Mouse (Mus musculus) C2C12 (cell line): ENCODE data around the gene 5031439G07Rik. TPM values are rescaled to one million over a fixed set of nuclear protein-coding genes. Genes with fewer than 3 reads are reported as not detected.

Experiments
- H3K27me3 ChIP-seq: one replicate; pipeline ENCODE4 v1.6.1; 2011; ENCODE audit not compliant: control insufficient read depth, insufficient read depth, insufficient read length
- H3K36me3 ChIP-seq: one replicate; pipeline ENCODE4 v1.6.1; 2011; ENCODE audit not compliant: control insufficient read depth, insufficient read depth
- H3K4me3 ChIP-seq: one replicate; pipeline ENCODE4 v1.5.1; 2011; ENCODE audit warnings: mild to moderate bottlenecking, control low read depth; ENCODE audit not compliant: poor library complexity, insufficient read depth, severe bottlenecking
- H3K79me2 ChIP-seq: one replicate; pipeline ENCODE4 v1.6.1; 2011; ENCODE audit not compliant: control insufficient read depth, insufficient read depth
- H3K79me3 ChIP-seq: one replicate; pipeline ENCODE4 v1.6.1; 2011; ENCODE audit warnings: low read depth, control low read depth
- H3ac ChIP-seq: one replicate; pipeline ENCODE3; 2011; ENCODE audit warnings: low read depth; ENCODE audit not compliant: control insufficient read depth, insufficient read length
- CEBPB ChIP-seq: IDR thresholded peaks from one replicate; pipeline ENCODE4 v1.6.1; 2011; ENCODE audit warnings: low read depth, mild to moderate bottlenecking, control low read depth, moderate library complexity
- CTCF ChIP-seq: IDR thresholded peaks from one replicate; pipeline ENCODE4 v1.5.1; 2011; ENCODE audit not compliant: control insufficient read depth, insufficient read depth, insufficient read length
- FOSL1 ChIP-seq: IDR thresholded peaks from one replicate; pipeline ENCODE4 v1.8.0; 2011; ENCODE audit warnings: mild to moderate bottlenecking, low read length; ENCODE audit not compliant: poor library complexity, insufficient read depth, severe bottlenecking
- MAX ChIP-seq: IDR thresholded peaks from one replicate; pipeline ENCODE4 v1.6.1; 2011; ENCODE audit warnings: mild to moderate bottlenecking, control low read depth
- MYOD1 ChIP-seq: IDR thresholded peaks from one replicate; pipeline ENCODE4 v1.6.1; 2011; ENCODE audit warnings: low read depth; ENCODE audit not compliant: control insufficient read depth, insufficient read length
- MYOG ChIP-seq: IDR thresholded peaks from one replicate; pipeline ENCODE4 v1.6.1; 2011; ENCODE audit not compliant: control insufficient read depth, insufficient read length; ENCODE audit errors: extremely low read depth
- USF1 ChIP-seq: IDR thresholded peaks from one replicate; pipeline ENCODE4 v1.6.1; 2011; ENCODE audit warnings: low read depth, mild to moderate bottlenecking, control low read depth, moderate library complexity
- polyA plus RNA-seq: library from polyadenylated mRNA; unstranded; fragments of >200 nt; fragmentation: generic; extraction: Trizol; gene quantifications from one replicate; pipeline ENCODE4 v1.2.1, GENCODE M21; 2012; ENCODE audit warnings: missing spikeins

5031439G07Rik gene
- polyA plus RNA-seq, 1 experiment: 30.4 TPM

DNA sequence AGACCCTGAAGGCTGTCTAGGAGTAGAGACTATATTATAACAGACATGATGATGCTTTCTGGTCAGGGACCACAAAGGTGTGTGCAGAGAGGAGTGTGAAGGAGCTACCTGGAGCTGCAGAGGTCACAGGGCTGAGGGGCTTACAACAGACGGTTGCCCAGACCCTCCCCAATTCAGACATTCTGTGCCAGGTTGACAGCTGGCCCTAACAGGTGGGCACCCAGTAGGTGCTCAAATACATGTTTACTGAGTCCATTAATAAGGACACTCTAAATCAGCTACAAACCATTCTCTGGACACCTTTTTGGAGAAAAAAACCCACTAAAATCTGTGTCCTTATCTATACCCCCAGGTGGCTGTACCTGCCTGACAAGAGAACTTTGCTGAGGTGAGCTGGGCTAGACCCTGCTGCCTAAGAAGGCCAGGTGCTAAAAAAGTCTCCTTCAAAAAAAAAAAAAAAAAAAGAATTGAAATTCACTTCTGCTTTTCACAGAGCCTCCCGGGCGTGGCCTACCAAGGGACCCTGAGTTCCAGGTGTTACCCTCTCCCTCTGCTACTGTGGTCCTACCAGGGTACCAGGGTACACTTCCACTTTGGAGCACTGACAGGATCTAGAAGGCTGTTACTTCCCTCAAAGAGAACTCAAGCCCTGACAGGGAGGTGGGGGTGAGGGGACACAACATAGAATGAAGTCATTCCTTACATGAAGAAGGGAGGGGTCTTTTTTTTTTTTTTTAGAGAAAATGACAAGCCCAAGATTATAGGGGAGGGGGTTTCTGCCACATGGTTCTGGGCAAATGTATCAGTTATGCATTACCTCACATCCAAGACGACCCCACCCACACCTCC lies 2.0 kb downstream of the 5031439G07Rik start:
- Histone ChIP-seq H3K27me3 (no peaks in the 10 kb centered on the region), H3K79me2 (peaks cover 57% of the 10 kb centered on the region), H3K79me3 (peaks cover 11% of the 10 kb centered on the region), H3ac (no peak overlapping the region), H3K36me3 (no peaks in the 10 kb centered on the region), H3K4me3 (peak overlapping the region; percentile 91)
- no peak for TF ChIP-seq CEBPB
- TF ChIP-seq FOSL1: no peak
- no peak for TF ChIP-seq CTCF
- TF ChIP-seq USF1: no peak
- TF ChIP-seq MYOG: no peak
- TF ChIP-seq MYOD1: no peak

DNA sequence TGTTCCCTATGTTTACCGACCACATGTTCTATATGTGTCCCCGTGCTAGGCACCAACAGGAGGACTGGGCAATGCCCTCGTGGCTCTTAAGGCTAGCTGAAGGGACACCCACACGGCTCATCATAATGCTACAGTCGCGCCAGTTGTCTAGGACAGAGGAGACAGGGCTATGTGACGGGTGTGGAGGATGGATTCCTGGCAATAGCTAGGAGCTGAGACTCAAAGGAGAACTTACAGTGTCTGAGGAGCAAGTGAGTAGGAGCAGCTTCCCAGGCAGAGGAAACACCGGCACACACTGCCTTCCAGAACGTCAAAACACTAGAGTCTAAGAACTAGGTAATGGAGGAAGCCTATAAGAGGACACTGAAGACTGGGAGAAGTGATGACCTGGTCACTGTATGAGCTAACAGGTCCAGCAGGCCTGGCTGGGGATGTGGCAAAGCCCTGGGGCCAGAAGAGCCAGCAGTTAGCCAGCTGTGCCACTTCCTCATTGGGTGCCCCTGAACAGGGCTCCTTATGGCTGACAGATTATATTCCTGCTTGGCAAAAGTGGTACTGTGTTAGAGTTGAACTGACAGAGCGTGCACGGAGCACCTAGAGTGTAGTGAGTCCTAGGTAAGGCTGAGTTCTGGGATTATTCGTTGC lies 2.7 kb downstream of the 5031439G07Rik start:
- no peaks in the 10 kb centered on the region for H3K27me3 ChIP-seq
- peaks cover 11% of the 10 kb centered on the region for H3K79me3 ChIP-seq
- H3K4me3 ChIP-seq: no peak overlapping the region
- TF ChIP-seq USF1 (no peak), MAX (no peak), MYOG (no peak), CEBPB (no peak), CTCF (no peak), MYOD1 (no peak), FOSL1 (no peak)
- peaks cover 60% of the 10 kb centered on the region for H3K79me2 ChIP-seq
- H3ac ChIP-seq: no peak overlapping the region
- no peaks in the 10 kb centered on the region for H3K36me3 ChIP-seq

DNA sequence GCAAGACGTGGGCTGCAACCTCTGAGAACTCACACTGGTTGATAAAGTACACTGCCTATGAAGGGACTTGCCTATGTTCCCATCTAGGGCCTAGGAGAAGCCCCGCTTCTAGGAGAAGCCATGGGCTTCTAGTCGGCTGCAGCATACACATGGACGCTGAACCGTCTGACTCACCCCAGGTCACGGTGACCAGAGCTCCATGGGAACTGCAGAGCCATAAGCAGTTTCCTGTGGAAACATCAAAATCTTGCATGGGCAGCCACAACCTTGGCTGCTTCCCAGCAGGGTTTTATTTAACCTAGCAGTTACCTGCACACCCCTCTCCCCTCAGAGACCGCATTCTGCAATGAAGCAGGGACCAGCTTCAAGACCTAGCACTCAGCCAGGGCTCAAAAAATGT lies 4.6 kb downstream of the 5031439G07Rik start:
- peaks cover 71% of the 10 kb centered on the region for H3K79me2 ChIP-seq
- TF ChIP-seq MYOG (no peak), USF1 (no peak), CTCF (no peak), MAX (no peak), CEBPB (no peak), FOSL1 (no peak), MYOD1 (no peak)
- H3K27me3 ChIP-seq: no peaks in the 10 kb centered on the region
- H3K36me3 ChIP-seq: no peaks in the 10 kb centered on the region
- H3ac ChIP-seq: no peak overlapping the region
- H3K4me3 ChIP-seq: no peak overlapping the region
- H3K79me3 ChIP-seq: peaks cover 11% of the 10 kb centered on the region

DNA sequence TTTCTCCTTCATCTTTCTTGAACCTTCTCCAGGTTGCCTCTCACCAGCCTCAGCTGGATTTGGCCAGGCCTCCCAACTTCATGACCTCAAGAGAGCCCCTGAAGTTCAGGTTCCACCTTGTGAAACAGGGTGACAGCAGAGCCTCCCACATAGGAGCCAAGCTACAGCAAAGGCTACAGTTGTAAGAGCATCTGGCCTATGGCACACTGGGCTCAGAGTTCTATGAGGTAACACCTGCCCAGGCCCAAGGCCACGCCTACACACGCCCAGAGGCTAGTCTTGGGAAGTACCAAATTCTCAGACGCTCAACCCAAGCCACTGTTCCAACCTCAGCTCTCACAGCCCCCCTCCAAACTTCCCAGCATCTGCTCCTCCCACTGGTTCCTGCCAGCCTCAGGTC lies 5.5 kb downstream of the 5031439G07Rik start:
- Histone ChIP-seq H3K36me3 (no peaks in the 10 kb centered on the region), H3K27me3 (no peaks in the 10 kb centered on the region), H3ac (no peak overlapping the region), H3K4me3 (no peak overlapping the region), H3K79me2 (peaks cover 71% of the 10 kb centered on the region), H3K79me3 (peaks cover 11% of the 10 kb centered on the region)
- TF ChIP-seq MYOG (no peak), CEBPB (no peak), CTCF (no peak), MYOD1 (no peak), FOSL1 (no peak), USF1 (no peak), MAX (no peak)

DNA sequence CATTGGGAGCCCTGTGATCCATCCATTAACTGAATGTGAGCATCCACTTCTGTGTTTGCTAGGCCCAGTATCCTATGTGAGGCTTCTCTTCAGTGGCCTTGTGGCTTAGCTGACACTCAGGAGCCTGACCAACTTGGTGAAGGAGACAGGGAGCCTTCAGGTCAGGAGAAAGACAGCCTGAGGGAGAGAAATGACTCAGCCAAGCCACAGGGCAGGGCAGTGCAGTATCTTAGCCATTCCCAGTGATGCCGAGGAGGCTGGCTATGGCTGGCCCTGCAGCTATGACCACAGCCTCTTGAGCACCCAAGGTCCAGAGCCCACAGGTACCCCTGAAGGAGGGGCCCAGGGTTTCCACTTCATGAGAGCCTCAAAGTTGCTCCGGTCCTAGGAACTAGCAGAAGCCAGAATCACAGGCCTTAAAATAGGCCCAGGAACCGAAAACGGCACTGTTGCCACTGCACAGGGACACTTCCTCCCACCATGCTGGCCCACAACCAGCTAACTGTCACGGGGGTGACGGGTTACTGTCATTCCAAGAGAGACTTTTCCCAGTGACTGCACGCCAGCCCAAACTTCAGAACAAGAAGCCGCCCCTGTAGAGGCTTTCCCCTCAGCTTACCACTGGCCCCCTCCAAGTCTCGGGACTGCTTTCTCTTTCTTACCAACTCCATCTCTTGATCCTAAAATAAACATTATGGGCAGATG lies 6.6 kb downstream of the 5031439G07Rik start:
- peaks cover 11% of the 10 kb centered on the region for H3K79me3 ChIP-seq

More for the DNA sequence above, 6.6 kb downstream of the 5031439G07Rik start:
- H3K27me3 ChIP-seq: no peaks in the 10 kb centered on the region
- no peak overlapping the region for H3ac ChIP-seq
- H3K36me3 ChIP-seq: no peaks in the 10 kb centered on the region
- TF ChIP-seq CEBPB: no peak
- no peak for TF ChIP-seq CTCF
- no peak for TF ChIP-seq MAX
- TF ChIP-seq USF1: no peak
- no peak for TF ChIP-seq MYOG
- TF ChIP-seq MYOD1: no peak
- TF ChIP-seq FOSL1: no peak
- H3K4me3 ChIP-seq: no peak overlapping the region
- H3K79me2 ChIP-seq: peaks cover 62% of the 10 kb centered on the region
